Mouse (Mus musculus) limb, embryonic 15.5 days (tissue): ENCODE results near the gene Fam83e. TPM values are rescaled to one million over a fixed set of nuclear protein-coding genes. Genes with fewer than 3 reads are reported as not detected.

Source experiments
- ATAC-seq: fragments of 200-750 bp; cut with Nextera tagmentation; 2 replicates; pipeline ENCODE4 v1.8.0; 2017; ENCODE audit warnings: low read depth, moderate TSS enrichment; ENCODE audit not compliant: insufficient number of reproducible peaks, low FRiP score, low TSS enrichment
- H3K27ac ChIP-seq: fragments of 300-500 bp; sonication (generic); 2 replicates; pipeline ENCODE4 v1.5.1; 2015; ENCODE audit warnings: moderate library complexity, mild to moderate bottlenecking, inconsistent platforms
- H3K27me3 ChIP-seq: fragments of 300-500 bp; sonication (generic); 2 replicates; pipeline ENCODE4 v1.6.1; 2015; ENCODE audit warnings: inconsistent platforms
- H3K36me3 ChIP-seq: fragments of 300-500 bp; sonication (generic); 2 replicates; pipeline ENCODE4 v1.6.1; 2015; ENCODE audit warnings: inconsistent platforms
- H3K4me1 ChIP-seq: fragments of 300-500 bp; sonication (generic); 2 replicates; pipeline ENCODE4 v1.6.1; 2015; ENCODE audit warnings: inconsistent platforms
- H3K4me2 ChIP-seq: fragments of 300-500 bp; sonication (generic); 2 replicates; pipeline ENCODE4 v1.6.1; 2015; ENCODE audit warnings: mild to moderate bottlenecking, inconsistent platforms
- H3K4me3 ChIP-seq: fragments of 300-500 bp; sonication (generic); 2 replicates; pipeline ENCODE4 v1.5.1; 2015; ENCODE audit warnings: mild to moderate bottlenecking, inconsistent platforms
- H3K9ac ChIP-seq: fragments of 300-500 bp; sonication (generic); 2 replicates; pipeline ENCODE4 v1.6.1; 2015; ENCODE audit warnings: inconsistent platforms
- H3K9me3 ChIP-seq: fragments of 300-500 bp; sonication (generic); 2 replicates; pipeline ENCODE4 v1.6.1; 2016; ENCODE audit warnings: inconsistent platforms
- WGBS: fragments of 180-500 bp; shearing (Covaris S2); methylation state at CpG from one replicate; pipeline ENCODE4 v1.1.7; 2015; 5-methylcytosine and 5-hydroxymethylcytosine counted together
- polyA plus RNA-seq: library from polyadenylated mRNA; unstranded; fragments of >200 nt; fragmentation: Nextera tagmentation; extraction: Ambion mirVana; gene quantifications from 2 replicates; pipeline ENCODE4 v1.2.1, GENCODE M21; 2015

Fam83e gene
- polyA plus RNA-seq, 1 experiment from 2014 or later: 0.78 TPM

GRCm38 (mm10) chr7:45749401-45749800, 28.4 kb downstream of the Fam83e start:
- no peak overlapping the region for H3K27ac ChIP-seq

GRCm38 (mm10) chr7:45750162-45750561, 29.1 kb downstream of the Fam83e start:
- Histone ChIP-seq H3K27me3 (no peaks in the 10 kb centered on the region), H3K36me3 (no peaks in the 10 kb centered on the region), H3K4me2 (no peak overlapping the region), H3K27ac (no peak overlapping the region), H3K4me3 (no peak overlapping the region), H3K9ac (no peak overlapping the region), H3K9me3 (no peaks in the 10 kb centered on the region), H3K4me1 (peaks cover 8% of the 10 kb centered on the region; the same call in 1 of the 2 replicates)
- WGBS: 64% methylated on average over 9 of the region's 9 CpGs
- ATAC-seq: no peak

More at GRCm38 (mm10) chr7:45749401-45749800, 28.4 kb downstream of the Fam83e start:
- Histone ChIP-seq H3K4me1 (peaks cover 8% of the 10 kb centered on the region; the same call in 1 of the 2 replicates), H3K27me3 (no peaks in the 10 kb centered on the region), H3K36me3 (no peaks in the 10 kb centered on the region), H3K4me3 (no peak overlapping the region), H3K9me3 (no peaks in the 10 kb centered on the region), H3K9ac (no peak overlapping the region), H3K4me2 (no peak overlapping the region)
- no peak for ATAC-seq
- 33% methylated on average over 9 of the region's 10 CpGs for WGBS

GRCm38 (mm10) chr7:45755703-45756102, 34.7 kb downstream of the Fam83e start:
- no peak overlapping the region for H3K27ac ChIP-seq
- H3K9ac ChIP-seq: no peak overlapping the region
- peaks cover 7% of the 10 kb centered on the region; the same call in 1 of the 2 replicates for H3K4me1 ChIP-seq
- H3K36me3 ChIP-seq: no peaks in the 10 kb centered on the region
- WGBS: 58% methylated on average over 6 of the region's 6 CpGs
- H3K27me3 ChIP-seq: peaks cover 28% of the 10 kb centered on the region
- H3K4me2 ChIP-seq: no peak overlapping the region
- no peak for ATAC-seq
- H3K9me3 ChIP-seq: no peaks in the 10 kb centered on the region
- H3K4me3 ChIP-seq: no peak overlapping the region

- Histone ChIP-seq H3K4me1 (peaks cover 7% of the 10 kb centered on the region; the same call in 1 of the 2 replicates), H3K9me3 (no peaks in the 10 kb centered on the region), H3K27ac (no peak overlapping the region; the same call in 1 of the 2 replicates), H3K9ac (no peak overlapping the region), H3K4me3 (peak overlapping the region; percentile 21), H3K4me2 (peak overlapping the region; percentile 42), H3K27me3 (peaks cover 28% of the 10 kb centered on the region), H3K36me3 (no peaks in the 10 kb centered on the region)
- ATAC-seq: no peak
- WGBS: 3% methylated on average over 26 of the region's 27 CpGs
These were observed 38.4 kb downstream of the Fam83e start for GRCm38 (mm10) chr7:45759400-45759799.

- H3K9ac ChIP-seq: no peak overlapping the region
- no peak overlapping the region for H3K4me2 ChIP-seq
- H3K4me1 ChIP-seq: peaks cover 7% of the 10 kb centered on the region; the same call in 1 of the 2 replicates
- WGBS: 63% methylated on average over 5 of the region's 5 CpGs
- H3K36me3 ChIP-seq: no peaks in the 10 kb centered on the region
- ATAC-seq: no peak
- peaks cover 28% of the 10 kb centered on the region for H3K27me3 ChIP-seq
- H3K9me3 ChIP-seq: no peaks in the 10 kb centered on the region
- H3K27ac ChIP-seq: no peak overlapping the region
- no peak overlapping the region for H3K4me3 ChIP-seq
These were observed 39.1 kb downstream of the Fam83e start for GRCm38 (mm10) chr7:45760151-45760550.

GRCm38 (mm10) chr7:45765995-45766394, 45.0 kb downstream of the Fam83e start:
- Histone ChIP-seq H3K27ac (peak overlapping the region; percentile 64), H3K4me3 (no peak overlapping the region), H3K36me3 (no peaks in the 10 kb centered on the region), H3K4me1 (0 out of 2 replicates have a peak, but pooled peaks cover 7% of the 10 kb centered on the region), H3K4me2 (no peak overlapping the region), H3K9ac (no peak overlapping the region), H3K9me3 (no peaks in the 10 kb centered on the region), H3K27me3 (no peaks in the 10 kb centered on the region)
- ATAC-seq: no peak
- WGBS: 38% methylated on average over 8 of the region's 8 CpGs

GRCm38 (mm10) chr7:45766764-45767163, 45.8 kb downstream of the Fam83e start:
- Histone ChIP-seq H3K27ac (no peak overlapping the region; the same call in 1 of the 2 replicates), H3K36me3 (no peaks in the 10 kb centered on the region), H3K4me2 (no peak overlapping the region), H3K9me3 (no peaks in the 10 kb centered on the region), H3K4me3 (no peak overlapping the region), H3K27me3 (no peaks in the 10 kb centered on the region), H3K9ac (no peak overlapping the region), H3K4me1 (0 out of 2 replicates have a peak, but pooled peaks cover 7% of the 10 kb centered on the region)
- WGBS: 38% methylated on average over 8 of the region's 8 CpGs
- peak; percentile 56; the same call in 1 of the 2 replicates for ATAC-seq

- no peaks in the 10 kb centered on the region for H3K36me3 ChIP-seq
- H3K9me3 ChIP-seq: no peaks in the 10 kb centered on the region
- no peak overlapping the region for H3K9ac ChIP-seq
- no peak for ATAC-seq
- 0 out of 2 replicates have a peak, but pooled peaks cover 7% of the 10 kb centered on the region for H3K4me1 ChIP-seq
- no peak overlapping the region for H3K4me3 ChIP-seq
- no peak overlapping the region for H3K4me2 ChIP-seq
- WGBS: 92% methylated on average over 6 of the region's 6 CpGs
- no peak overlapping the region for H3K27ac ChIP-seq
- H3K27me3 ChIP-seq: no peaks in the 10 kb centered on the region
These were observed 46.5 kb downstream of the Fam83e start for GRCm38 (mm10) chr7:45767500-45767899.

GRCm38 (mm10) chr7:45770427-45771082, 49.5 kb downstream of the Fam83e start:
- Histone ChIP-seq H3K27me3 (0 out of 2 replicates have a peak, but pooled peaks cover 5% of the 10 kb centered on the region), H3K9me3 (no peaks in the 10 kb centered on the region), H3K9ac (no peak overlapping the region), H3K27ac (peak overlapping the region; percentile 54; the same call in 1 of the 2 replicates), H3K36me3 (no peaks in the 10 kb centered on the region), H3K4me2 (no peak overlapping the region), H3K4me3 (no peak overlapping the region), H3K4me1 (0 out of 2 replicates have a peak, but pooled peaks cover 7% of the 10 kb centered on the region)
- 61% methylated on average over 8 of the region's 8 CpGs for WGBS
- no peak for ATAC-seq

- no peak overlapping the region for H3K4me2 ChIP-seq
- H3K4me1 ChIP-seq: 0 out of 2 replicates have a peak, but pooled peaks cover 2% of the 10 kb centered on the region
- no peak overlapping the region for H3K4me3 ChIP-seq
- no peaks in the 10 kb centered on the region for H3K9me3 ChIP-seq
- 55% methylated on average over 4 of the region's 4 CpGs for whole genome bisulfite sequencing
- 0 out of 2 replicates have a peak, but pooled peaks cover 5% of the 10 kb centered on the region for H3K27me3 ChIP-seq
- H3K27ac ChIP-seq: peak overlapping the region; percentile 54
- ATAC-seq: no peak
- H3K36me3 ChIP-seq: no peaks in the 10 kb centered on the region
- H3K9ac ChIP-seq: no peak overlapping the region
These were observed 50.1 kb downstream of the Fam83e start for GRCm38 (mm10) chr7:45771101-45771500.

- Histone ChIP-seq H3K9ac (no peak overlapping the region), H3K27me3 (0 out of 2 replicates have a peak, but pooled peaks cover 7% of the 10 kb centered on the region), H3K36me3 (no peaks in the 10 kb centered on the region), H3K4me3 (no peak overlapping the region), H3K9me3 (no peaks in the 10 kb centered on the region), H3K4me2 (no peak overlapping the region), H3K27ac (no peak overlapping the region), H3K4me1 (peaks cover 6% of the 10 kb centered on the region)
- 72% methylated on average over 7 of the region's 7 CpGs for WGBS
- no peak for ATAC-seq
These were observed 54.2 kb downstream of the Fam83e start for GRCm38 (mm10) chr7:45775237-45775636.
